Mouse (Mus musculus) intestine, embryonic 14.5 days (tissue): ENCODE results near the gene Surf4. TPM values are rescaled to one million over a fixed set of nuclear protein-coding genes. Genes with fewer than 3 reads are reported as not detected.

Experiments used
- ATAC-seq: fragments of 200-750 bp; cut with Nextera tagmentation; replicated peaks from 2 replicates; pipeline ENCODE4 v1.8.0; 2017; ENCODE audit warnings: low read depth, moderate number of reproducible peaks, moderate TSS enrichment, moderate library complexity; ENCODE audit not compliant: low FRiP score, low TSS enrichment
- DNase-seq: peaks from one replicate; pipeline ENCODE4 v3.0.0-alpha.2; 2018; ENCODE audit warnings: low spot score
- H3K27ac ChIP-seq: fragments of 300-500 bp; sonication (generic); 2 replicates; pipeline ENCODE4 v1.5.1; 2014; ENCODE audit warnings: low read depth, mild to moderate bottlenecking, control low read depth
- H3K27me3 ChIP-seq: fragments of 300-500 bp; sonication (generic); replicated peaks from 2 replicates; pipeline ENCODE4 v1.6.1; 2014; ENCODE audit warnings: low read length, control low read depth; ENCODE audit not compliant: control insufficient read depth, insufficient read depth
- H3K36me3 ChIP-seq: fragments of 300-500 bp; sonication (generic); 2 replicates; pipeline ENCODE4 v1.6.1; 2014; ENCODE audit warnings: low read length, control low read depth; ENCODE audit not compliant: control insufficient read depth, insufficient read depth
- H3K4me1 ChIP-seq: fragments of 300-500 bp; sonication (generic); replicated peaks from 2 replicates; pipeline ENCODE4 v1.6.1; 2014; ENCODE audit warnings: low read length, control low read depth, mixed read lengths; ENCODE audit not compliant: control insufficient read depth, insufficient read depth
- H3K4me2 ChIP-seq: fragments of 300-500 bp; sonication (generic); 2 replicates; pipeline ENCODE4 v1.6.1; 2014; ENCODE audit warnings: low read length
- H3K4me3 ChIP-seq: fragments of 300-500 bp; sonication (generic); 2 replicates; pipeline ENCODE4 v1.5.1; 2014; ENCODE audit warnings: low read depth, low read length, control low read depth, mixed read lengths
- H3K9ac ChIP-seq: fragments of 300-500 bp; sonication (generic); 2 replicates; pipeline ENCODE4 v1.6.1; 2014; ENCODE audit warnings: mild to moderate bottlenecking, low read length
- H3K9me3 ChIP-seq: fragments of 300-500 bp; sonication (generic); 2 replicates; pipeline ENCODE4 v1.6.1; 2016; ENCODE audit warnings: low read length, control low read depth; ENCODE audit not compliant: control insufficient read depth
- WGBS: fragments of 180-500 bp; shearing (Covaris S2); extraction: QIAGEN DNeasy Blood & Tissue Kit; methylation state at CpG from one replicate; pipeline ENCODE4 v1.1.7; 2014; 5-methylcytosine and 5-hydroxymethylcytosine counted together
- polyA plus RNA-seq: library from polyadenylated mRNA; unstranded; fragments of >200 nt; fragmentation: Nextera tagmentation; extraction: Ambion mirVana; gene quantifications from 2 replicates; pipeline ENCODE4 v1.2.1, GENCODE M21; 2014

The Surf4 gene
- polyA plus RNA-seq, 1 experiment from 2014 or later, result 195 TPM

DNA sequence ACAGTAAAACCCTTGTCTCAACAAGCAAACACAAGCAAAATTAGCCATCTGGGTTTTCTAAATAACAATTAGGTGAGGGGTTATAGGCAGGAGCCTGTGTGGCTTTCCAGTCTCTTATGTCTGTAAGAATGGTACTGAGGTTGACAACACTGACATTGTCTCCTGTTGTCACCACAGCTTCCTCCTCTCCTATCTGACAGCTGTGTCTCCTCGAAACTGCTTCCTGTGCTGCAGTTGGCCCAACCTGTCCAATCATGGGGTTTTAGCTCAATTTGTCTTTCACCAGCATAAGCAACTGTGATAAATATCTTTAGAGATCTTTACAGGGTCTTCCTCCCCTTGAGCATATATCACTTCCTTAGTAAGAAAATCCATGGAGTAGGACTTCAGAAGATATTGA lies 2.7 kb upstream of the Surf4 start:
- Histone ChIP-seq H3K27me3 (no peaks in the 10 kb centered on the region), H3K36me3 (no peaks in the 10 kb centered on the region), H3K4me2 (no peak overlapping the region), H3K4me3 (no peak overlapping the region), H3K4me1 (peaks cover 11% of the 10 kb centered on the region), H3K9ac (no peak overlapping the region), H3K27ac (no peak overlapping the region), H3K9me3 (no peaks in the 10 kb centered on the region)
- WGBS, result 66% methylated on average over 1 of the region's 1 CpGs
- DNase-seq, result no peak
- no peak for ATAC-seq

DNA sequence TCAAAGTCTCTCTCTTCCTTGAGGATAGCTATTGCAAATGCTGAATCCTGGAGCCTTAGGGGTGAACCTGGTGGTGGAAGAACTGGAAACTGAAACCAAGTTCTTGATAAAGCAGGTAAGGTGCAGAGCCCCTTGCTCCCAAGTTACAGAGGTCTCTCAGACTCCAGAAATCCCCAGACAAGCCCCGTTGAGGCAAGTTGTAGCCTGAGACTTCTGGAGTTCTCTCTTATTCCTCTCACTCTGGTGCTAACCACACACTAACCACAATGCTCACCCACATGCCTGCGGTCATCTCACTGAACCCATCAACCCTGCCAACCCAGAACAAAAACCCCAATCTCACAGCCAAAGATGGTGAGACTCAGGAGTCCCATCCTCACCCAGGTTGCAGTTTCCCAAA lies 1.6 kb upstream of the Surf4 start:
- WGBS, result 88% methylated on average over 2 of the region's 2 CpGs
- H3K4me1 ChIP-seq, result peaks cover 17% of the 10 kb centered on the region
- DNase-seq, result no peak
- no peak overlapping the region for H3K27ac ChIP-seq
- H3K36me3 ChIP-seq, result peaks cover 11% of the 10 kb centered on the region
- H3K9me3 ChIP-seq, result no peaks in the 10 kb centered on the region
- no peak for ATAC-seq
- H3K27me3 ChIP-seq, result no peaks in the 10 kb centered on the region
- no peak overlapping the region for H3K4me3 ChIP-seq
- no peak overlapping the region for H3K9ac ChIP-seq
- H3K4me2 ChIP-seq, result no peak overlapping the region

DNA sequence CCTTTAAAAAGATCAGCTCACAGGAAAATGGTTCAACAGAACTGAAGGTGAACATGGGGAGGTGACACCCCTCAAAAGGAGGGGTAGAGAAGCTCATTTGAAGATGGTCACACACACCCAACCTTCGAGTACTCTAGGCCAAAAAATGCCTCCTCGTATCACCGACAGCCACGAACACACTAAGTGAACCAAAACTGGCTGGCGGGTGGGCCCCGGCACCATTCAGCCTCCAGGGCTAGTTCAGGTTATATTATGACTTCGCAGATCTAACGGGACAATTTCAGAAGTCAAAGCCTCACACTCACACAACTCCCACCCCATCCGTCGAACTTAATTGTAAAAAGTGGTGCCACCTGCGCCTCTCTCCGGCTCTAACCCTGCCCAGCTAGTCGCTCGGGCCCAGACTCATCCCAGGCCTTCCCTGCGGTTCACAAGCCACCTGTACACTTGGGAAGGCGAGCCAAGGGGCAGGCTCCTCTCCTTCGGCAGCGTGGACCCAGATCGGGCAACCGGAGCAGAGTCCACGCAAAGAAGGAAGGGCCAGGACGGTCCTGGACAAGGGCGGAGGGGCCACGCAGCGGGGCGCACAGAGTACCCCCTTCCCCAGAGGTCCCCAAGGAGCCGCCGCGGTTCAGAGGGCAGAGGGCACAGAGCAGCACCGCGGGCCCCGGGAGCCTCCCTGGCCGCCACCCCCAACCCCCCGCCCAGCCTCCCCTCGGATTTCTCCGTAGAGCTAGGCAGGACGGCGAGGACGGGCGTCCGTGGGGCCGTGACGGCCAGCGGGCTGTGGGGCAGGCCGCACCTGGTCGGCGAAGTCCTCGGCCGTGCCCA lies 1.0 kb downstream of the Surf4 start:
- Histone ChIP-seq H3K36me3 (peaks cover 34% of the 10 kb centered on the region), H3K27me3 (no peaks in the 10 kb centered on the region), H3K27ac (peak overlapping the region; percentile 88), H3K4me3 (peak overlapping the region; percentile 99), H3K9me3 (no peaks in the 10 kb centered on the region), H3K4me2 (peak overlapping the region; percentile 92), H3K4me1 (peaks cover 17% of the 10 kb centered on the region), H3K9ac (peak overlapping the region; percentile 99)
- DNase-seq, result peak; percentile 77
- 2% methylated on average over 37 of the region's 49 CpGs for WGBS
- ATAC-seq, result no peak; the same call in 1 of the 2 replicates

DNA sequence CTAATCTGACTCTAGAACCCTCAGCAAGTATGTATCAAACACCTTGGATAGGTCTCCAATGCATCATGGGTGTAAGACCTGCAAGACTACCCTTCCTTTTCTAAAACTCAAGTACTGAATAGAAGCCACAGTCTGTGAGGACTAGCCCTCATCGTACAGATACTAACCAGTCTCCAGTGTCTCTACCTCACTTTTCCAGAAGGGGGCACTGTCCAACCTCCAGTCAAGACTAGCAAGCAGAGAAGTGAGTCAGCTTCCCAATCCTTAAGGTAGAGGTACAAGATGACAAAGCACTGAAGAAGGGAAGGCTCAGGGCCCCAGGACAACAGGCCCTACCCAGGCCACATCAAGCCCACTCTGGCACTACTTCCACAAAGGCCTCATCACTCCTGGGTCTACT lies 3.3 kb downstream of the Surf4 start:
- no peak overlapping the region for H3K9ac ChIP-seq
- no peak overlapping the region for H3K4me2 ChIP-seq
- 64% methylated on average over 1 of the region's 1 CpGs for WGBS
- no peak overlapping the region for H3K4me3 ChIP-seq
- DNase-seq (peak; percentile 68), ATAC-seq (no peak)
- H3K4me1 ChIP-seq, result peaks cover 17% of the 10 kb centered on the region
- H3K9me3 ChIP-seq, result no peaks in the 10 kb centered on the region
- no peak overlapping the region for H3K27ac ChIP-seq
- no peaks in the 10 kb centered on the region for H3K27me3 ChIP-seq
- H3K36me3 ChIP-seq, result peaks cover 56% of the 10 kb centered on the region

DNA sequence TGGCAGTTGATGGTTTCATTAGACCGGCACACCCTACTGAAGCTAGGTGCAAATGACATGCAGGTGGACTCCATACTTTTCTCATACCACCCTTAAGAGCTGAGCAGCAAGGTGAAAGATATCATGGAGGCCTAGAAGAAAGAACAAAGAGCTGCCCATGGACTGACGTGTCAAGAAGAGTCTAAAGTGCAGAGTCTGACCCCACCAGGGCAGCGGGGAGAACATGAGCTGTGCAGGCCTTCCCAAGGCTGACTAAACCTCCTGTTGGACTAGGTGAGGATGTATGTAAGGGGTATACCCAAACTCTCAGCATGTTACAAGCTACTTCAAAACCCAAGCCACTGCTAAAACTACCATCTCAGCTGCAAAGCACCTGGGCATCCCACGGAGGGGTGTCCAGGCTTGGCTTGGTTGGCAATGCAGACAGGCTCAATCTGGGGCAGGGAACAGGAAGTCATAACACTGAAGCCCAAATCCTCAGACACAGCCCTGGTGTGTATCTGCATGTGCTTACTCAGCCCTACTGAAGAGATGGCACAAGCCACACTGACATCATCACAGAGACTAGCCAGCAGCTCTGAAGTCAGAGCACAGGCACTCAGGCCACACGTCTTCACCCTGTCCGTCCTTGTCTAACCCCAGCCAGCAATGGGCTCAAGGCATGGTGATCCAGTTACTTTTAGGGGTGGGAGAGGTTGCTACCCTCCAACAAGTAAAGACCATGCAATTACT lies 5.8 kb downstream of the Surf4 start:
- ATAC-seq (no peak), DNase-seq (no peak)
- no peak overlapping the region for H3K4me2 ChIP-seq
- H3K36me3 ChIP-seq, result peaks cover 81% of the 10 kb centered on the region
- H3K27ac ChIP-seq, result no peak overlapping the region
- no peak overlapping the region for H3K9ac ChIP-seq
- no peak overlapping the region for H3K4me3 ChIP-seq
- H3K4me1 ChIP-seq, result peaks cover 17% of the 10 kb centered on the region
- 88% methylated on average over 6 of the region's 6 CpGs for WGBS
- H3K9me3 ChIP-seq, result no peaks in the 10 kb centered on the region
- H3K27me3 ChIP-seq, result no peaks in the 10 kb centered on the region

DNA sequence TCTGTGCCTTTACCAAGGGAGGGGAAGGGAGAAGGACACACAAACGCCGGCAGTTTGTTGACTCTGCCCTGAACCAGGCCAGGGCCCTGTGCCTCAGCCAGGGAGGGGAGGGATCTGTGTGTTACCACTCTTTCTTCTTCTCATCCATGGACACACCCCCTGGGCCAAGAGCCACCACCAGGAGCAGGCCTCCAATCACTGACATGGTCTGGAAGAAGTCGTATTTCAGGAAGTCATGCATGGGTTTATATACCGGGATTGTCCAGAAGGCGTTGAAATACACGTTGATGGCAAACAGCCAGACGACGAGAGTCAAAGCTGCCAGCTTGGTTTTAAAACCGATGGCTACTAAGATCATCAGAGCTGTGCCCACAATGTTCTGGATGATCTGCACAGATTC lies 11.9 kb downstream of the Surf4 start:
- H3K36me3 ChIP-seq, result peaks cover 85% of the 10 kb centered on the region
- ATAC-seq (no peak), DNase-seq (no peak)
- H3K4me1 ChIP-seq, result peaks cover 12% of the 10 kb centered on the region
- H3K9me3 ChIP-seq, result no peaks in the 10 kb centered on the region
- WGBS, result 75% methylated on average over 9 of the region's 9 CpGs
- no peak overlapping the region for H3K27ac ChIP-seq
- H3K4me2 ChIP-seq, result no peak overlapping the region
- no peak overlapping the region for H3K4me3 ChIP-seq
- no peak overlapping the region for H3K9ac ChIP-seq
- H3K27me3 ChIP-seq, result no peaks in the 10 kb centered on the region

DNA sequence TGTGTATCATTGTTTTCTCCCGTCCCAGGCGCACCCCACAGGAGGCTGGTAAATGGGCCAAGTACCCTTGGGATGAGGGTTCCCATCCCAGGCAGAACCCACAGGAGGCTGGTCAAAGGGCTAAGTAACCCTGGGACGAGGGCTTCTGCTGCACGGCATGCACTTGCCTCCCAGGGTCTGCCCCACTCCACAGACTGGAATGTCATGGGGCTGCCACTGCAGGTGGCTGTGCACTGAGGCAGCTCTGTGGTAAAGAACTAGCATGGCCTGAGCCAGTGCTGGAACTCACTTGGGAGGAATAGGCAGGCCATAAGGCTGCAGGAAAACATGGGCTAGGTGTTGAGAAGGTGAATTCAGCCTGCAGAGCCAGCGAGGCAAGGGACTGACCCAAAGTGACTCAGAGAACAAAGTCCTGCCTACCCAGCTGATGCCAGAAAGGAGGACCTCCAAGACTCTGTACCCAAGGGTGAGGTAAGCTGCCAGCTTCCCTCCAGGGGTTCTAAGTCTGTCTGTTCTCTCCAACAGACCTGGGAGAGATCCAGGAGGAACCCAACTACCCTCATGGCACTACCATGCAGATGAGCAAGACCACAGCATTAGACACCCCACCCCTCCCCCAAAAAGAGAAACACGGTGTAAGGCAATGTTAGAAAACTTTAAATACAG lies 13.4 kb downstream of the Surf4 start:
- Histone ChIP-seq H3K4me2 (no peak overlapping the region), H3K4me1 (peaks cover 16% of the 10 kb centered on the region), H3K9me3 (no peaks in the 10 kb centered on the region), H3K27me3 (no peaks in the 10 kb centered on the region), H3K4me3 (no peak overlapping the region), H3K36me3 (peaks cover 71% of the 10 kb centered on the region), H3K27ac (no peak overlapping the region), H3K9ac (no peak overlapping the region)
- DNase-seq, result no peak
- no peak for ATAC-seq
- 89% methylated on average over 6 of the region's 6 CpGs for WGBS

DNA sequence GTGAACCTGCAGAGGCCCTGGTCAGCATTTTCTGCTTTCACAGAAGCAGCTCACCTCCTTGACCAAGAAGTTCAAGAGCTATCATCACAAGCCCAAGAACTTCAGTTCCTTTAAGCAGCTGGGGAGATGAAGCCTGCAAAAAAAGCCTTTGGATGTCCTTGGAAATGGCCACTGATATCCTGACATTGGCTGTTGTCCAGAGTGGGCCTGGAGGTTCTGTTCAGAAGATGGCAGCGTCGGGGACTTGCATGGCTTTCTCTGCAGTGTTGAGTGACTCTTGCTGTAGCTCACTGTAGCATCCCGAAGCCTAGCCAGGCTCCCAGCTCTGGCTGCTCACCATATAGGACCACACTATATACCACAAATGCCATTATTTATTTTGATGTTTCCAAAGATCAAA lies 14.0 kb downstream of the Surf4 start:
- ATAC-seq, result no peak
- WGBS, result 82% methylated on average over 3 of the region's 3 CpGs

More for the DNA sequence above, 14.0 kb downstream of the Surf4 start:
- no peak overlapping the region for H3K9ac ChIP-seq
- no peak for DNase-seq
- H3K9me3 ChIP-seq, result no peaks in the 10 kb centered on the region
- no peak overlapping the region for H3K4me3 ChIP-seq
- no peak overlapping the region for H3K27ac ChIP-seq
- H3K4me2 ChIP-seq, result no peak overlapping the region
- H3K36me3 ChIP-seq, result peaks cover 64% of the 10 kb centered on the region
- no peaks in the 10 kb centered on the region for H3K27me3 ChIP-seq
- peaks cover 20% of the 10 kb centered on the region for H3K4me1 ChIP-seq
